Mouse (Mus musculus): ENCODE results near the gene Impdh1.

Impdh1 gene

DNA sequence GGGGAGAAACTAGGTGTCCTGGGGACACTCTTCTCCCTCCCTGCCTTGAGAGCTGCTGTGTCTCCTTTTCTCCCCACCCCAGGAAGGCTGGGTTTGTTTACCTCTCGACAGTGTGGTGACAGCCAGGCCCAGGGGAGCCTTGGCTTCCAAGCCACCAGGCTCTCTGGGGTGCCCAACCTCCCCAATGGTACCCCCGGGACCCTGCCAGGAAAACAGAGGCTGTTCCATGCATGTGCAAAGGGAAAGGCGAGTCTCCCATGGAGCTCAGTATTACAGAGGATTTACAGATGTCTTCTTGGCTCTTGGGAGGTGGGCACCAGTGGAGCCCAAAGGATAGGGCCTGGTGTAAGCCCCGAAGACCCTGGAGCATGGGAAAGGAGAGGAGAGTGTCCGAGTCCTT is 2.7 kb downstream of the Impdh1 start:
- no peak for DNase-seq (ENCODE audit: low spot score in 2 of 2)

DNA sequence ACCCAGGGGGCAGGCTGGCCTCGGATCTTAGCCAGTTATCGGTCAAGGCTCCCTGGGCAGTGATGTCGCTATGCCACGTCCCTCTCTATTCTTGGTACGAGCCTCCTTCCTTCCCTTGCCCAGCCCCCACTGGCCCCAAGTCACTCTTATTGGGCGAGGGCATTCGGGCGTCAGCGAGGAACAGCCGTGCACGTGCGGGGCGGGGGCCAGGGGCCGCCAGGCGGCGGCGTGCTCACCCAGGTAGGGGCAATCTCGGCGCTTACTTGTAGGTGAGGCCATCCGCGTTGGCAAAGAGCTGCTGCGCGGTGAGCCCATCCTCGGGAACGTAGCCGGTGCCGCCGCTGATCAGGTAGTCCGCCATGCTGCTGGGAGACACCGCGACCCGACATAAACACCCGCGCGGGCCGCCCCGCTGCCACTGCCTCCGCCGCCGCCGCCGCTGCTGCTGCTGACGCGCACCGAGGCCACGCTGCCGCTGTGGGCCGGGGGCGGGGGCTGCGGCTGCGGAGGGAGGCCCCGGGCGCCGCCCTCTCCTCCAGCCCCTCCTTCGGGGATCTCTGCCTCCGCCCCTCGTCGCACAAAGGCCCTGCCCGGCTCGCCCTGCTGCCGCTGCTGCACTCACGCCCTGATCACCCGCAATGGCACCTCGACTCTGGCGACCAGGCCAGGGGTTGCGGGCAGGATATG is 4.2 kb downstream of the Impdh1 start:
- DNase-seq (ENCODE audit: low spot score in 2 of 2): peak; percentile 71 to 75

DNA sequence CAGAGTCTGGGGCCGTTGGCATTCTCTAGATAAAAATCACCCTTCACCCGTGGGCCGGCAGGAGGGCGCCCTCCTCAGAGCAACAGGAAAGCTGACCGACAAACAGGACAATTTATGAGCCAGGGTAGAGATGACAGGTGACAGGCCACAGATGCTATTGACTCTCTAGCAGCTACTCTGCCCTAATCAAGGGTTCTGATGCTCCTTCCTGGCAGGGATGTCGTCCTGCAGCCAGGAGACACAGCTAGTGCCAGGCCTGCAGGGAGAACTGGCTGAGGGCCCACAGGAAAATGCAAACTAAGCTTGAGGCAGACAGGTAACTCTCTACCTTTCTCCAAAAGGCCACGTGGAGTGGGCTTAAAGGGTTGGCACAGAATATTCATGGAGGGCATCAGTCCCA is 5.0 kb downstream of the Impdh1 start:
- no peak for DNase-seq (ENCODE audit: low spot score in 2 of 2)

- DNase-seq (ENCODE audit: low spot score in 2 of 2): no peak
Measured at GRCm38 (mm10) chr6:29210231-29210936, 5.8 kb downstream of the Impdh1 start.

DNA sequence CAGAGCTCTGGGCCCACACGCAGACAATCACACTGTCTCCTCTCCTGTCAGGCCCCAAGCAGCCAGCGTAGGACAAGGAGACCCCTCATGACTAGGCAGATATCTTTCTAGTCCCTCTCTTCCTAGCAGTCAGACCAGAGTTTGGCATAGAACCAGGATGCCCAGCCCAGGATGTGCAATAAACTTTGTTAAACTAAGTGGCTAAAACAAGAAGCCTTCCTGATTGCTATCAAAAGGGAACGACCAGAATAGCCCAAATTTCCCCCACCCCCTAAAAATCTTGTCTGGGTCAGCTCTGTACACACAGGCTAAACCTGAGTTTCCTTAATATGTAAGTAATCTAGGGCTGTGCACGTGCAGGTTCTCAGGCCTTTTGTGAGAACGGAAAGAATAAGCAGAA is 8.0 kb downstream of the Impdh1 start:
- DNase-seq (ENCODE audit: low spot score in 2 of 2): no peak

DNA sequence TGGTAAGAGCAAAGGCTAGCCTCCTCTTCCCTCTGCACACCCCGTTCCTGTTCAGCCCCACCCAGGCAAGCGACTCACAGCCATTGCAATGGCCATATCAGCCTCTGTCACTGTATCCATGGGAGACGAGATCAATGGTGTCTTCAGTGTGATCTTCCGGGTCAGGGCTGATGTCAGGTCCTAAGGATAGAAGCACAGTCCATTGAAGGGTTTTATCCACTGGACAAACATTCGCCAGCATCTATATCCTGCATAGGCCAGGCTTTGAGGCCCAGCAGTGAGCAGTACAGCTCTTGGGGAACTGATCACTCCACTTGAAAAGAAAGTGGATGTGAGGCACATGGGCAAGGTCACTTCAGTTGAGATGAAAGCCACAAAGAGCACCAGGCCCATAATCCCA is 9.1 kb downstream of the Impdh1 start:
- DNase-seq (ENCODE audit: low spot score in 2 of 2): no peak

DNA sequence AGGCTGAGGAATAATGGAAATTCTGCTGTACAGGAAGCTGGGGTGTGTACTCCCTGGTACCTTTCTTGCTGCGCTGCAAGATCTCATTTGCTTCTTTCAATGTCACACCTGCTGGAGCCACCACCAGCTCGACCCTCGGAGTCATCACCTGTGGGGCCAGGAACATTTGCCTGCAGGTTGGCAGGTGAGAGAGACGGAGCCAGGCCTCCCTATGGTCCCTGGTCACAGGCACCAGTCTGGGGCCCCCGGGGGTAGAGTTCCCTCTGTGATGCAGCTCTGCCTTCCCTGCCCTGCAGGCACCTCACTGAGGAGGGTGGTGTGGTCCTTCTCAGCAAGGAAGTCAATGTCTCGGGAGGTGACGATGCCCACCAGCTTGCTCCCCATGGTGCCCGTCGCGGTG is 10.2 kb downstream of the Impdh1 start:
- no peak for DNase-seq (ENCODE audit: low spot score in 2 of 2)

- DNase-seq (ENCODE audit: low spot score in 2 of 2): no peak
Measured at GRCm38 (mm10) chr6:29204932-29205614, 11.1 kb downstream of the Impdh1 start.

- no peak for DNase-seq (ENCODE audit: low spot score in 2 of 2)
Measured at GRCm38 (mm10) chr6:29203861-29204585, 12.1 kb downstream of the Impdh1 start.

- no peak for DNase-seq (ENCODE audit: low spot score in 2 of 2)
Measured at GRCm38 (mm10) chr6:29203096-29203495, 13.1 kb downstream of the Impdh1 start.

- DNase-seq (ENCODE audit: low spot score in 2 of 2): no peak
Measured at GRCm38 (mm10) chr6:29201988-29202387, 14.2 kb downstream of the Impdh1 start.

DNA sequence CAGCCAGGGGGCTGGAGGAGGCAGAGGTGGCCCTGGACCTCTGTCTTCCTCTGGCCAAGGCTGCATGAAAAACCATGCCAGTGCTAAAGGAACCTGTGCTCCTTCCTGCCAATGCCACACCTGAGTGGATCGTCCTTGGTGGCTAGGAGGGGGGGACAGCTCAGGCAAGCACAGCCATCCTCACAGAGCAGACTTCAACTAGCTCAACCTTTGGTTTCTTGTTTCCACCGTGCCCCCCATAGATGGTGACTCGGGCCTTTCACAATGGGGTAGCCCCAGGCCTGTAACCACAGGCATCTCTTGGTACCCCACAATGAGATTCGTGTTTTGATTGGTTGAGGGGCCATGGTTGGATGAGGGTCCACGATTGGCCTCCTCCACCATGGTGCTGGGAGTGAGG is 14.8 kb downstream of the Impdh1 start:
- no peak for DNase-seq (ENCODE audit: low spot score in 2 of 2)

- peak in 1 of 2 experiments; percentile 18 for DNase-seq (ENCODE audit: low spot score in 2 of 2)
Measured at GRCm38 (mm10) chr6:29200496-29200895, 15.7 kb downstream of the Impdh1 start.

DNA sequence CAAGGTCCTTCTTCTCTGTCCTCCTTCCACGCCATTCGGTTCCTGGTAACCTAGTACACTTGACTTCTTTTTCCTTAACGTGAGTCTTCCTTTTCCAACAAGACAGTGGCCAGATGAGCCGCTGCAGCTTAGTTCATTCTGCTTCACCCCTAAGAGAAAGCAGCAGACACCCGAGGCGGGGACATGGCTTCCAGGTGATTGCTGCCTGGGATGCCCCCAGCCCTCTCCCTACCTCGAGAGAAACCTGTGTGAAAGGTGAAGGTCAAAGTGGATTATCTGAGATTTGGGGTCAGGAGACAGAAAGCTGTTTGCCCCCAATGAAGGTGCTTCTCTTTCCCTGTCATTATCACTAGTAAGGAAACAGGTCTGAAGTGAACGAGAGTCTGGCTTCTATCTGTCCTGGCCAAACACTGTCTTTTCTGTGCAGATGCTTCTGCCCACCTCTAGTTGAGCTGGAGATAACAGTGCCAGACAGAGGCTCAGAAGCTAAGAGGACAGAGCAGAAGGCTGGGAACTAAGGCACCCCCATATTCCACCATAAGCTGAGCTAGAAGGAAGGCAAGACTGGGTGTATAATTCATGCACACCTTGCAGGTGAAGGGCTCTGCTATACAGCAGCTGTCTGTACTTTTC is 16.8 kb downstream of the Impdh1 start:
- DNase-seq (ENCODE audit: low spot score in 2 of 2): no peak

GRCm38 (mm10) chr6:29198309-29199222 is 17.6 kb downstream of the Impdh1 start:
- DNase-seq (ENCODE audit: low spot score in 2 of 2): peak; percentile 85 to 92

- peak; percentile 4 for DNase-seq (ENCODE audit: low spot score in 2 of 2)
Measured at GRCm38 (mm10) chr6:29195846-29196698, 20.1 kb downstream of the Impdh1 start.

DNA sequence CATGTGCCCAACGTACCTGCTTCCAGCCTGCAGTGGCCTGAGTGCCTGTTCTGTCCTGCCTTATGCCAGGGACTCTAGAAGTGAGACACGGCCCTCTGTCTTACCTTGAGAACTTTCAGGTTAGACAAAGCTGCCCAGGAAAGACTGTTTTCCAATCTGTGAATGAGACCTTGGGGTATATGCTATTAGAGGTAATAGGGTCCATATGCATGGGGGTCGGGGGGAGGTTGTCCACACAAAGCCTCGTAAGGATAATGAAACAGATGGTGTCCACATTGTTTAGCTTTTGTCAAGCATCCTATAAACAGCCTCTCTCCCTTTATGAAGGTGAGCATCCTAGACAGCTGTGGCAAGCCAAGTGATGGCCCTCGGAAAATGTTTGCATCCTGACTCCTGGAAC is 21.0 kb downstream of the Impdh1 start:
- DNase-seq (ENCODE audit: low spot score in 2 of 2): peak in 1 of 2 experiments; percentile 1

DNA sequence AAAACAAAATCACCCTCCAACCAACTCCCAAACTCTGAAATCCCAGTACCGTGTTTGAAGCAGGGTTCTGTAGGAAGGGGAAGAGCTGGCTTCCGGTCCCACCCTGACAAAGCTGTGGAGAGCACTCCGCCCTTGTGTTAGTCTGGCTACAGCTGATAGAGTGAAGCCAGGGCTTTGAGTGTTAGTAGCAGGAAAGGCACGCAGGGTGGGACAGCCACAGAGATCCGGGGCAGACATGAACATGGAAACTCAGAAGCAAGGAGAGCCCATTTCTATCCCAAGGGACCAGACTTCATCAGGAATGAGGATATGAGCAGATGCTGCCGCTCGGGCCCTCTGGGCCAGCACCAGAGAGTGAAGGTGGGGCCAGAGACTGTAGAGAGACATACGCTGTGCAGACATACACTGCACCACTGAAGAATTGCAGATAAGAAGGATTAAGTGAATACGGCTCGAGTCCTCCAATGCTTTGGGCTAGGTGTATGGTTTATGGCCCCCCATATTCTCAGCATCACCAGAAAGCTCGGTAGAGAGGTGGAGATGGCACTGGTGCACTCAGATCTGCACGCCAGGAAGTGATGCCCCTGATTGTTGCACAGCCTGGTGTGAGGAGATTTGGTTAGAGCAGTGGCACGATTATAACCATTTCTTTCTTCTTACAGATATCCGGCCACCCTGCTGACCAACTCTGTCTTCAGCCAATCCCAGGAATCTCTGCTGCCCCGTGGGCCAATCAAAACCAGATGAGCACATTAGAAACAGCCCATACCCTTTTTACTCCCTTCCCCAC is 22.0 kb downstream of the Impdh1 start:
- peak in 1 of 2 experiments; percentile 3 for DNase-seq (ENCODE audit: low spot score in 2 of 2)

DNA sequence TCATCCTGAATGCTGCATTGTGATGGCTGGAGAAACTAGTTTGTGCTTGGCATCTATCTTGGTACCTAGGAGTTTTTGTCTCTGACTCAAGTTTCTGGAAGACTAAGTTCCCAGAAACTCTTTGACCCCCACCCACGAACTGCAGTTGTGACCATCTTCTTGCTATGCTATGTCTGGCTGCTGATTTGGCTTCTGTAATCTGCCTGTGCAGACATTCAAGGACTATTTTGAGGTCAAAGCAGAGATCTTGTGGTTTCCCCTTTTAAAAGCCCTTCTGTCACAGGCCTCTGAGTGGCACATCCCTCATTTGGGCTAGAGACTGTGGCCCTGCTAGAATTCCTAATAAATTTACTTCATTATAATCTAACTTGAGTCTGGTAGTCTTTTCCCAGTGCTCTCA is 28.2 kb downstream of the Impdh1 start:
- DNase-seq (ENCODE audit: low spot score in 2 of 2): no peak
